Mouse (Mus musculus) myocyte (in vitro differentiated cells): ENCODE results near the gene Tent5b.

Source experiments
- MAX ChIP-seq: IDR thresholded peaks from one replicate; pipeline ENCODE4 v1.6.1; 2011; ENCODE audit warnings: low read depth, mild to moderate bottlenecking, control low read depth
- POLR2A ChIP-seq: IDR thresholded peaks from one replicate; pipeline ENCODE4 v1.6.1; 2011; ENCODE audit warnings: low read depth, mild to moderate bottlenecking, control low read depth, moderate library complexity; ENCODE audit not compliant: insufficient read length
- POLR2AphosphoS2 ChIP-seq: IDR thresholded peaks from one replicate; pipeline ENCODE4 v1.6.1; 2011; ENCODE audit warnings: low read depth, control low read depth; ENCODE audit not compliant: insufficient read length
- SRF ChIP-seq: IDR thresholded peaks from one replicate; pipeline ENCODE4 v1.6.1; 2011; ENCODE audit warnings: low read depth; ENCODE audit not compliant: control insufficient read depth, insufficient read length

- TF ChIP-seq POLR2AphosphoS2 (no peak), SRF (no peak), POLR2A (no peak), MAX (no peak)
Measured at GRCm38 (mm10) chr4:133494867-133495266, 14.9 kb downstream of the Tent5b start.
